Mouse (Mus musculus): ENCODE results near the gene Tnfrsf13b. TPM values are rescaled to one million over a fixed set of nuclear protein-coding genes. Genes with fewer than 3 reads are reported as not detected.
"Not testable (repeated sequence)": the region's sequence is repeated elsewhere in the genome, so short reads cannot be mapped to it uniquely, and the experiment has no call there.

Tnfrsf13b gene
- polyA plus RNA-seq, 1 experiment from 2014 or later, result 1.8 TPM

GRCm38 (mm10) chr11:61174821-61175658 is 48.5 kb downstream of the Tnfrsf13b start, which contains the start of gene Usp22:
TSS of gene Usp22 (minus strand) at chr11:61175055.
- peak; percentile 97 for ATAC-seq (replicated peaks; ENCODE audit: insufficient number of reproducible peaks, insufficient read depth, low FRiP score, low read depth)
- Histone ChIP-seq H3K27me3 (no peaks in the 10 kb centered on the region), H3K9me3 (replicated peaks) (no peaks in the 10 kb centered on the region), H3K27ac (peak within 1 kb of the TSS; percentile 99), H3K36me3 (0 out of 2 replicates have a peak, but pooled peaks cover 2% of the 10 kb centered on the region), H3K4me1 (replicated peaks) (peaks cover 21% of the 10 kb centered on the region), H3K4me3 (peak within 1 kb of the TSS; percentile 100), H3K9ac (peak within 1 kb of the TSS; percentile 100), H3K4me2 (peak within 1 kb of the TSS; percentile 85)
- under 1% methylated on average over 69 of the region's 69 CpGs for WGBS

- Histone ChIP-seq H3K9me3 (replicated peaks) (no peaks in the 10 kb centered on the region), H3K9ac (no peak overlapping the region), H3K4me3 (no peak overlapping the region), H3K27ac (no peak overlapping the region), H3K4me1 (replicated peaks) (peaks cover 17% of the 10 kb centered on the region), H3K36me3 (0 out of 2 replicates have a peak, but pooled peaks cover 2% of the 10 kb centered on the region), H3K4me2 (peak overlapping the region; percentile 64; the same call in 1 of the 2 replicates), H3K27me3 (no peaks in the 10 kb centered on the region)
- 76% methylated on average over 5 of the region's 5 CpGs for WGBS
- no peak for ATAC-seq (replicated peaks; ENCODE audit: insufficient number of reproducible peaks, insufficient read depth, low FRiP score, low read depth)
These were observed 49.2 kb downstream of the Tnfrsf13b start for GRCm38 (mm10) chr11:61175778-61176177.

- Histone ChIP-seq H3K4me2 (no peak overlapping the region), H3K27ac (no peak overlapping the region), H3K36me3 (0 out of 2 replicates have a peak, but pooled peaks cover 2% of the 10 kb centered on the region), H3K4me1 (replicated peaks) (peaks cover 17% of the 10 kb centered on the region), H3K27me3 (no peaks in the 10 kb centered on the region), H3K4me3 (no peak overlapping the region), H3K9ac (no peak overlapping the region), H3K9me3 (replicated peaks) (no peaks in the 10 kb centered on the region)
- ATAC-seq (replicated peaks; ENCODE audit: insufficient number of reproducible peaks, insufficient read depth, low FRiP score, low read depth), result no peak
- WGBS, result 77% methylated on average over 1 of the region's 1 CpGs
These were observed 49.8 kb downstream of the Tnfrsf13b start for GRCm38 (mm10) chr11:61176321-61176720.

GRCm38 (mm10) chr11:61180361-61180760 is 53.8 kb downstream of the Tnfrsf13b start:
- Histone ChIP-seq H3K36me3 (no peaks in the 10 kb centered on the region), H3K4me1 (replicated peaks) (no peaks in the 10 kb centered on the region), H3K27me3 (no peaks in the 10 kb centered on the region), H3K4me3 (no peak overlapping the region), H3K27ac (no peak overlapping the region), H3K9ac (no peak overlapping the region), H3K4me2 (no peak overlapping the region), H3K9me3 (replicated peaks) (no peaks in the 10 kb centered on the region)
- WGBS, result 88% methylated on average over 3 of the region's 3 CpGs
- ATAC-seq (replicated peaks; ENCODE audit: insufficient number of reproducible peaks, insufficient read depth, low FRiP score, low read depth), result no peak

- H3K27me3 ChIP-seq, result no peaks in the 10 kb centered on the region
- H3K9ac ChIP-seq, result no peak overlapping the region
- no peaks in the 10 kb centered on the region for H3K36me3 ChIP-seq
- no peak overlapping the region for H3K27ac ChIP-seq
- H3K4me1 ChIP-seq (replicated peaks), result no peaks in the 10 kb centered on the region
- no peak for ATAC-seq (replicated peaks; ENCODE audit: insufficient number of reproducible peaks, insufficient read depth, low FRiP score, low read depth)
- no peaks in the 10 kb centered on the region for H3K9me3 ChIP-seq (replicated peaks)
- no peak overlapping the region for H3K4me2 ChIP-seq
- no peak overlapping the region for H3K4me3 ChIP-seq
These were observed 55.1 kb downstream of the Tnfrsf13b start for GRCm38 (mm10) chr11:61181624-61182023.

GRCm38 (mm10) chr11:61183820-61184219 is 57.3 kb downstream of the Tnfrsf13b start:
- no peak overlapping the region for H3K4me3 ChIP-seq

GRCm38 (mm10) chr11:61190776-61191175 is 64.2 kb downstream of the Tnfrsf13b start:
- Histone ChIP-seq H3K27ac (no peak overlapping the region), H3K27me3 (peaks cover 13% of the 10 kb centered on the region), H3K36me3 (no peaks in the 10 kb centered on the region), H3K4me2 (no peak overlapping the region), H3K9ac (no peak overlapping the region), H3K4me1 (replicated peaks) (no peaks in the 10 kb centered on the region), H3K4me3 (no peak overlapping the region), H3K9me3 (replicated peaks) (no peaks in the 10 kb centered on the region)
- ATAC-seq (replicated peaks; ENCODE audit: insufficient number of reproducible peaks, insufficient read depth, low FRiP score, low read depth), result no peak
- WGBS, result 69% methylated on average over 2 of the region's 2 CpGs

More at GRCm38 (mm10) chr11:61183820-61184219, 57.3 kb downstream of the Tnfrsf13b start:
- 56% methylated on average over 1 of the region's 1 CpGs for WGBS
- H3K36me3 ChIP-seq, result no peaks in the 10 kb centered on the region
- H3K27ac ChIP-seq, result no peak overlapping the region
- H3K9ac ChIP-seq, result no peak overlapping the region
- H3K4me1 ChIP-seq (replicated peaks), result no peaks in the 10 kb centered on the region
- H3K9me3 ChIP-seq (replicated peaks), result no peaks in the 10 kb centered on the region
- no peaks in the 10 kb centered on the region for H3K27me3 ChIP-seq
- ATAC-seq (replicated peaks; ENCODE audit: insufficient number of reproducible peaks, insufficient read depth, low FRiP score, low read depth), result no peak
- H3K4me2 ChIP-seq, result no peak overlapping the region

- not testable (repeated sequence) for H3K36me3 ChIP-seq; H3K9me3 ChIP-seq (replicated peaks); H3K4me1 ChIP-seq (replicated peaks); H3K4me3 ChIP-seq; H3K27ac ChIP-seq; ATAC-seq (replicated peaks; ENCODE audit: insufficient number of reproducible peaks, insufficient read depth, low FRiP score, low read depth); H3K4me2 ChIP-seq; H3K9ac ChIP-seq
- WGBS, result 91% methylated on average over 7 of the region's 10 CpGs
- H3K27me3 ChIP-seq, result peaks cover 13% of the 10 kb centered on the region
These were observed 65.6 kb downstream of the Tnfrsf13b start for GRCm38 (mm10) chr11:61192123-61192522.

- Histone ChIP-seq H3K9me3 (replicated peaks) (no peaks in the 10 kb centered on the region), H3K36me3 (no peaks in the 10 kb centered on the region)
- 100% methylated on average over 2 of the region's 2 CpGs for WGBS
These were observed 66.2 kb downstream of the Tnfrsf13b start for GRCm38 (mm10) chr11:61192779-61193178.

GRCm38 (mm10) chr11:61193392-61193791 is 66.8 kb downstream of the Tnfrsf13b start:
- Histone ChIP-seq H3K9ac (no peak overlapping the region), H3K4me1 (replicated peaks) (no peaks in the 10 kb centered on the region), H3K27ac (no peak overlapping the region), H3K36me3 (no peaks in the 10 kb centered on the region), H3K4me3 (no peak overlapping the region), H3K27me3 (peaks cover 13% of the 10 kb centered on the region), H3K9me3 (replicated peaks) (no peaks in the 10 kb centered on the region), H3K4me2 (no peak overlapping the region)
- no peak for ATAC-seq (replicated peaks; ENCODE audit: insufficient number of reproducible peaks, insufficient read depth, low FRiP score, low read depth)
- WGBS, result 4% methylated on average over 9 of the region's 9 CpGs

More at GRCm38 (mm10) chr11:61192779-61193178, 66.2 kb downstream of the Tnfrsf13b start:
- Histone ChIP-seq H3K9ac (no peak overlapping the region), H3K4me3 (no peak overlapping the region), H3K27ac (no peak overlapping the region), H3K27me3 (peaks cover 13% of the 10 kb centered on the region), H3K4me1 (replicated peaks) (no peaks in the 10 kb centered on the region), H3K4me2 (no peak overlapping the region)
- no peak for ATAC-seq (replicated peaks; ENCODE audit: insufficient number of reproducible peaks, insufficient read depth, low FRiP score, low read depth)

- Histone ChIP-seq H3K27ac (no peak overlapping the region), H3K4me2 (no peak overlapping the region), H3K36me3 (no peaks in the 10 kb centered on the region), H3K4me3 (no peak overlapping the region), H3K27me3 (peaks cover 13% of the 10 kb centered on the region), H3K9ac (no peak overlapping the region), H3K4me1 (replicated peaks) (no peaks in the 10 kb centered on the region), H3K9me3 (replicated peaks) (no peaks in the 10 kb centered on the region)
- WGBS, result 78% methylated on average over 14 of the region's 14 CpGs
- no peak for ATAC-seq (replicated peaks; ENCODE audit: insufficient number of reproducible peaks, insufficient read depth, low FRiP score, low read depth)
These were observed 70.2 kb downstream of the Tnfrsf13b start for GRCm38 (mm10) chr11:61196616-61197353.
